Mouse (Mus musculus) CD4-positive naive resting alpha-beta T cell, adult 76 days (primary cell): ENCODE results near the gene Klhdc7b. TPM values are rescaled to one million over a fixed set of nuclear protein-coding genes. Genes with fewer than 3 reads are reported as not detected.

Experiments
- total RNA-seq: library from RNA; stranded (reverse); gene quantifications from one replicate; pipeline ENCODE4 v1.2.4, GENCODE M21; 2023

The Klhdc7b gene
- total RNA-seq = not detected

DNA sequence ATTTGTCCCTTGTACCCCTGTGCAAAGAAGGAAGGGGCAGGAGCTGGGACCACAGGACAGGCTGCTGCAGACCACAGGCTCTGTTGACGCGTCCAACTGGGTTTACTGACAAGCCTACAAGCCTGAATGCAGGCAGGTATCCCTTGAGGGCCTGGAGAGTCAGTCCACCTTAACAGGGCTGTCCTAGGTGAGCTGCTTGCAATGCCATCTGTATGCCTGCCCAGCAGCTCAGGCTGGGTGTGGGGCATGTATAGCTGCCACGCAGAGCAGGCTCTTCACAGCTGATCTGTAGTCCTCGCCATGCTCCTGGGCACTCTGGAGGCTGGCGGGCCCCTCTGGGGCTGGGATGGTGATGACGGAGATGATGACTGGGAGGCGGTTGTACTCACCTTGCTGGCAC is at the start of gene Klhdc7b:
Gene Klhdc7b, plus strand, starts transcription at position 301 of the 400 bp plus-strand sequence.

GRCm38 (mm10) chr15:89355241-89356187 is 29.2 kb upstream of the Klhdc7b start, which contains the start of the genes Lmf2 and Ncaph2:
Gene Lmf2 (minus strand): TSS chr15:89355659.
Gene Ncaph2 (plus strand): TSS chr15:89355719.

DNA sequence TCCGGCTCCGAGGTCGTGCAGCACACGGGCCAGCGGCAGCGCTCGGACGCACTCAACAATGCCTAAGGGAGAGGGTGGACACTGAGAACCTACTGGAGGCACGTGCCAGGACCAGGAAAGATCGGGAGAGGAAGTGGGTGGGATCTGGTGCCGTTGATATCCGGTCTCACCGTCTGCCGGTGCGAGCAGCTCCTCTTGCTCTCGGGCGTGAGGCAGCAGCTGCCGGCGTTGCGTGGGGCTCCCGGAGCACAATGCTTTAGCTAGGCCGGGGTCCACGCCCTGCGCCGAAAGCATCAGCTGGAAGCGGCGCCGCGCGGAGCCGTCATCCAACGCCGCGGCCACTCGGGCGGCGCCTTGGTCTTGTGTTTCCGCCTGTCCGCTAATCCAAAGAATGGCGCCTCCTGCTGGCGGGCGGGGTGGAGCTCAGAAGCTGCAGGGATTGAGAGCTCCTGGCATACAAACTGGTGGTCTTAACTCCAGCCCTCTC is 10.9 kb upstream of the Klhdc7b start, which contains the start of gene Sco2:
Gene Sco2, minus strand, starts transcription at position 85 of the 487 bp plus-strand sequence.

DNA sequence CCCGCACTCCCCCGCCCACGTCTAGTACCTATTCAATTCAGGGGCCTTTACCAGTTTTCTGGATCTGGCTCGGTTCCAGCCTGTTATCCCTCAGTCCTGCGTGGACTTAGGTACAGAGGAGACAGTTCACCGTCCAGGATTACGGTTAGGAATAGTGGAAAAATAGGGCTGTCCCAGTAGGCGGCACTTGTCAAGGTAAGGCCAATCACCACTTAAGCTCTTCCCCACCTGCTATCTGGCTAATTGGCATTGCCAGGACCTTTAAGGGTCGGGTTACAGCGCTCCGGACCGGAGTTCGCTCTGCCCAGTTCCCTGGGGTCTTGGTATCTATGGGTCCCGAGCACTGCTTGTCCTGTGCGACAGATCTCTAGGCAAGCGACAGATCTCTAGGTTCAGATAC is 7.8 kb upstream of the Klhdc7b start, which contains the start of gene Tymp:
Gene Tymp, minus strand, starts transcription at position 83 of the 400 bp plus-strand sequence.

DNA sequence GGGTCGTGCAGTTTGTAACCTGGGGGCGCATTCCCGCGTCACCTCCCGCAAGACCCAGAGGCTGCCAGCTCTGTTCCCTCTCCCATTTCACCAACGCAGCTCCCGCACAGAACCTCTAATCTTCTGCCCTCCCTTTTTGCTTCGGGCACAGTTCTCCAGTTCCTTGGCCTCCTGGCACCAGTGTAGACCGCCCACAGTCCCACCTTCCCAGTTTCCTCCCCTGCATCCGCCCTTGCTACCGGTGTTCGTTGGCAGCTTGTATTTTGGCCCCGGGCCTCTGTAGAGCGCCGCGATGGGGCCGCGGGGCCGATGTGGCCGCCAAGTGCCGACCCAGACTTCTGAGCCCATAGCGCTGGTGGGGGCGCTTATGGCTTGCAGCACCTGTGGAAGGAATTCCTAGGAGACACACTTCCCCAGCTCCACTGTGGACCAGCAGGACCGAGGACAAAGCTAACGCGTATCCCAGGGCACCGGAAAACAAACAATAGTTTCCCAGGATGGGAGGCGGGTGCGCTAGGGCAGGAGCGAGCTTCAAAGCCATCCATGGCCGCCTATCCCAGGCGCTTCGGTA is 5.8 kb upstream of the Klhdc7b start, which contains the start of gene Odf3b:
Gene Odf3b, minus strand, starts transcription at position 452 of the 571 bp plus-strand sequence.

GRCm38 (mm10) chr15:89410118-89410517 is 25.4 kb downstream of the Klhdc7b start, which contains the start of gene Syce3:
Gene Syce3 (minus strand): TSS chr15:89410503.

DNA sequence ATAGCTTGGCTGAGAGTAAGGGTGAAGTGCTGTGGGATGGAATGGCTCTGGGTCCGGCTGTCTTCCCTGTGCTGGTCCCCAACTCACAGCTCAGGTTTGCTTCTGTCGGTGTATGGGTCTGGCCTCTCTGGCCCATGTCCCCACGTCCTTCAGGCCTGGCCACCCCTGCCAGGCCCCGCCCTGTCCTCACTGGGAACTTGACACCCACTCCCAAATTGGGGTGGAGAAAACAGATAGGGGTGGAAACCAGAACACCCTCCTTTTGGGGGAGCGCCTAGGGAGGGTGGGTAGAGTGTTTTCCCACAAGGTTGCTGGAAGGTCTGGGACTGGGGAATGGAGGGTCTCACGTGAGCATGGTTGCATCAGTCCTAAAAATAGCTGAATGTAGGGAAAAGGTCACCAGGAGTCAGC is 41.0 kb downstream of the Klhdc7b start, which contains the start of gene Cpt1b:
Gene Cpt1b, minus strand, starts transcription at position 153 of the 411 bp plus-strand sequence.

DNA sequence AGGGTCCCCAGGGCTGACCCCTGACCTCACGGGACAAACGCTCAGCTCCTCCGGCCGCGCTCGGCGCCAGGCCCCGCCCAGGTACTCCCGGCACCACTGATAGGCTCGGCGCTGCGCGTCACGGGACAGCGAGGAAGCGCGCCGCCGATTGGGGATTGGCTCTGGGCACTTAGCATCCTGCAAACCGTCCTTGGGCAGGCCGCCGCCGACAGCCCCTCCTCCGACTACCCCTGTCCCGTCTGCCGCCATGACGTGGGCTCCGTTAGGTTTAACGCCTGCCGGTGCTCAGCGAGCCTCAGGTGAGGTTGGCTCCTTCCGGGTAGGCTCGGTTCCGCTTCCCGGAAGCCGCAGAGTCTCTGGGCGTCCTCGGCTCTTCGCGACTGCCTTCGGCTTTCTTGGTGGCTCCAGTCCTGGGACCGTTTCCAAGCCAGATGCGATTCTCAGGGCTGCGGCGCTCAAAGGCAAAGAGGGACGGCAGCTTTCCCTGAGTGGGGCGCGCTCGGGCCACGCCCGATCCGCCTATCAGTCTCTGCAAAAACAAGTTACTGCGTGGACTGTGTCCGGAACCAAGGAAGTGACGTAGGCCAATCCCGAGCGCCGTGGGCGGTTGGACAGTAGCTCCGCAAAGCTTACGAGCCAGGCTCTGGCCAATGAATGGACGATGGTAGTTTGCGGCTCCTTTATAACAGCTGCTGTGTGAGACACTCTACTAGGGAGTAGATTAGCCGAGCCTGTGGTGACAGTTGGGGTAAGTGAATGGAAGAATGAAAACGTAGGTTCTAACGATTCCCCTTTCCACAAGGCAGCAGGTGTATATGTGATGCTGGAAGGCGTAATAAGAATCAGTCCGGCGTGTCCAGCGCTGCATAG is 44.9 kb downstream of the Klhdc7b start, which contains the start of the genes C730034F03Rik, Gm44502 and Chkb:
Gene C730034F03Rik, plus strand, starts transcription at position 238 of the 870 bp plus-strand sequence.
Gene Gm44502, minus strand, starts transcription at position 345 of the 870 bp plus-strand sequence.
Gene Chkb, minus strand, starts transcription at position 557 of the 870 bp plus-strand sequence.

Other genes starting within 250 kb of the Klhdc7b start
- 3.9 TPM for gene Mapk12, start 244.2 kb upstream of the Klhdc7b start, total RNA-seq
- gene Mapk11, start 235.3 kb upstream of the Klhdc7b start, total RNA-seq = 26.2 TPM
- gene Plxnb2, start 204.1 kb upstream of the Klhdc7b start, total RNA-seq = 2.8 TPM
- gene Dennd6b, start 188.4 kb upstream of the Klhdc7b start, total RNA-seq = 21.9 TPM
- 52.2 TPM for gene Ppp6r2, start 173.4 kb upstream of the Klhdc7b start, total RNA-seq
- 395 TPM for gene Sbf1, start 69.6 kb upstream of the Klhdc7b start, total RNA-seq
- gene Adm2, start 62.2 kb upstream of the Klhdc7b start, total RNA-seq = not detected
- not detected for gene Miox, start 50.5 kb upstream of the Klhdc7b start, total RNA-seq
- 29.6 TPM for gene Lmf2, start 29.3 kb upstream of the Klhdc7b start, total RNA-seq
- 113 TPM for gene Ncaph2, start 29.2 kb upstream of the Klhdc7b start, total RNA-seq
- 18.0 TPM for gene Sco2, start 11.1 kb upstream of the Klhdc7b start, total RNA-seq
- gene Tymp, start 7.9 kb upstream of the Klhdc7b start, total RNA-seq = 0.56 TPM
- gene Odf3b, start 5.6 kb upstream of the Klhdc7b start, total RNA-seq = not detected
- gene Syce3, start 25.6 kb downstream of the Klhdc7b start, total RNA-seq = not detected
- 8.1 TPM for gene Cpt1b, start 40.9 kb downstream of the Klhdc7b start, total RNA-seq
- gene C730034F03Rik, start 44.7 kb downstream of the Klhdc7b start, total RNA-seq = 7.5 TPM
- 0.62 TPM for gene Gm44502, start 44.8 kb downstream of the Klhdc7b start, total RNA-seq
- 220 TPM for gene Chkb, start 45.0 kb downstream of the Klhdc7b start, total RNA-seq
- not detected for gene Mapk8ip2, start 69.0 kb downstream of the Klhdc7b start, total RNA-seq
- gene Arsa, start 92.5 kb downstream of the Klhdc7b start, total RNA-seq = 15.0 TPM
- 0.32 TPM for gene Shank3, start 114.7 kb downstream of the Klhdc7b start, total RNA-seq
- not detected for gene Acr, start 183.4 kb downstream of the Klhdc7b start, total RNA-seq
- 1.4 TPM for gene Rabl2, start 207.0 kb downstream of the Klhdc7b start, total RNA-seq